Mouse (Mus musculus): Measurements from ENCODE around the gene March6. TPM values are rescaled to one million over a fixed set of nuclear protein-coding genes. Genes with fewer than 3 reads are reported as not detected.

Gene March6
- polyA plus RNA-seq, 1 experiment from 2014 or later = 15.4 TPM

- Histone ChIP-seq H3K27ac (ENCODE audit: low read depth, low read length) (no peak overlapping the region), H3K9ac (ENCODE audit: low read depth, low read length) (no peak overlapping the region), H3K36me3 (ENCODE audit: control insufficient read depth, insufficient read depth) (peaks cover 47% of the 10 kb centered on the region), H3K4me2 (replicated peaks; ENCODE audit: low read depth) (no peak overlapping the region), H3K27me3 (replicated peaks; ENCODE audit: control insufficient read depth, insufficient read depth, low read length) (no peaks in the 10 kb centered on the region), H3K4me1 (replicated peaks; ENCODE audit: control insufficient read depth, insufficient read depth, low read length) (no peaks in the 10 kb centered on the region), H3K9me3 (ENCODE audit: control insufficient read depth) (no peaks in the 10 kb centered on the region), H3K4me3 (ENCODE audit: low read depth, low read length) (no peak overlapping the region)
- ATAC-seq = no peak
- no peak for TF ChIP-seq CTCF (IDR thresholded peaks at IDR 0.05; ENCODE audit: low read depth)
- WGBS = 75% methylated on average over 4 of the region's 4 CpGs
These were observed 61.4 kb downstream of the March6 start for GRCm38 (mm10) chr15:31469497-31469896.

DNA sequence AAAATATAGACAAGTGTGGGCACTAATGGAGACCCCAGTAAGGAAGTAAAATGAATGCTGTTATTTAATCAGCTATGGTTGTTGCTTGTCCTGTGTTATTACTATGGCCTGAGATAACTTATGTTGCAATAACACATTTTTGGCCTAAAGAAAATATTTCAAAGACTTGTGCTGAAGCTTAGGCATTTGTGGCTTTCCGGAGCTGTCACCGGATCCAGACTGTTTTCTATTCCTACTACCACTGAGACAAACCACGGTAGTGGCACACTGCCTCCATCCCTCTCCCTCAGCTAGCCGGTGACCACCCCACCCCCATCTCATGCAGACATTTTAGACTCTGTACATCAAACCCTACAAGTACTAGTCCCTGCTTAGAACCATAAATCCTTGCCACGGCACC, 62.0 kb downstream of the March6 start:
- H3K4me3 ChIP-seq (ENCODE audit: low read depth, low read length) = no peak overlapping the region
- no peaks in the 10 kb centered on the region for H3K4me1 ChIP-seq (replicated peaks; ENCODE audit: control insufficient read depth, insufficient read depth, low read length)
- H3K9me3 ChIP-seq (ENCODE audit: control insufficient read depth) = no peaks in the 10 kb centered on the region
- ATAC-seq = no peak
- 91% methylated on average over 5 of the region's 5 CpGs for WGBS
- H3K4me2 ChIP-seq (replicated peaks; ENCODE audit: low read depth) = no peak overlapping the region
- TF ChIP-seq CTCF (IDR thresholded peaks at IDR 0.05; ENCODE audit: low read depth) = no peak
- peaks cover 51% of the 10 kb centered on the region for H3K36me3 ChIP-seq (ENCODE audit: control insufficient read depth, insufficient read depth)
- H3K27ac ChIP-seq (ENCODE audit: low read depth, low read length) = no peak overlapping the region
- no peaks in the 10 kb centered on the region for H3K27me3 ChIP-seq (replicated peaks; ENCODE audit: control insufficient read depth, insufficient read depth, low read length)
- H3K9ac ChIP-seq (ENCODE audit: low read depth, low read length) = no peak overlapping the region

DNA sequence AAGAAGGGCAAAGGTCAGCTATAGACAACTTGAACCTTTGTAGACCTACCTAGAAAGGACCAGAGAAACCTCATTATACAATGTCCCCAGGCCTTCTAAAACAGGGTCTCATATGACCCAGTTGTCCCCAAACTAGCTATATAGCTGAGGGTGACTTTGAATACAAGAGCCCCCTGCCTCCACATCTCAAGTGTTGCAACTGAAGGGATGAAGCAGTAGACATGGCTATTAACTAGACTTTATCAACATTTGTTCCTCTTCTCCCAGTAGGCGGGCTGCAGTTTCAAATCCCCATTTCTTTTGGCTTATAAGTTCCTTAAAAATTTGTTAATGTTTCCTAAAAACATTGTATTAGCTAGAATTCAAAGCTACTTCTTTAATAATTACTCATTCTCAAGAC, 64.1 kb downstream of the March6 start:
- Histone ChIP-seq H3K27ac (ENCODE audit: low read depth, low read length) (no peak overlapping the region), H3K9ac (ENCODE audit: low read depth, low read length) (no peak overlapping the region), H3K9me3 (ENCODE audit: control insufficient read depth) (no peaks in the 10 kb centered on the region), H3K4me2 (replicated peaks; ENCODE audit: low read depth) (no peak overlapping the region), H3K4me1 (replicated peaks; ENCODE audit: control insufficient read depth, insufficient read depth, low read length) (no peaks in the 10 kb centered on the region), H3K4me3 (ENCODE audit: low read depth, low read length) (no peak overlapping the region), H3K27me3 (replicated peaks; ENCODE audit: control insufficient read depth, insufficient read depth, low read length) (no peaks in the 10 kb centered on the region), H3K36me3 (ENCODE audit: control insufficient read depth, insufficient read depth) (peaks cover 70% of the 10 kb centered on the region)
- no peak for ATAC-seq
- 90% methylated on average over 1 of the region's 1 CpGs for WGBS
- no peak for TF ChIP-seq CTCF (IDR thresholded peaks at IDR 0.05; ENCODE audit: low read depth)

GRCm38 (mm10) chr15:31466295-31466694, 64.6 kb downstream of the March6 start:
- Histone ChIP-seq H3K4me1 (replicated peaks; ENCODE audit: control insufficient read depth, insufficient read depth, low read length) (no peaks in the 10 kb centered on the region), H3K27ac (ENCODE audit: low read depth, low read length) (no peak overlapping the region), H3K9me3 (ENCODE audit: control insufficient read depth) (no peaks in the 10 kb centered on the region), H3K9ac (ENCODE audit: low read depth, low read length) (no peak overlapping the region), H3K36me3 (ENCODE audit: control insufficient read depth, insufficient read depth) (peaks cover 72% of the 10 kb centered on the region), H3K27me3 (replicated peaks; ENCODE audit: control insufficient read depth, insufficient read depth, low read length) (no peaks in the 10 kb centered on the region), H3K4me2 (replicated peaks; ENCODE audit: low read depth) (no peak overlapping the region), H3K4me3 (ENCODE audit: low read depth, low read length) (no peak overlapping the region)
- TF ChIP-seq CTCF (IDR thresholded peaks at IDR 0.05; ENCODE audit: low read depth) = no peak
- no peak for ATAC-seq
- WGBS = 85% methylated on average over 5 of the region's 5 CpGs

DNA sequence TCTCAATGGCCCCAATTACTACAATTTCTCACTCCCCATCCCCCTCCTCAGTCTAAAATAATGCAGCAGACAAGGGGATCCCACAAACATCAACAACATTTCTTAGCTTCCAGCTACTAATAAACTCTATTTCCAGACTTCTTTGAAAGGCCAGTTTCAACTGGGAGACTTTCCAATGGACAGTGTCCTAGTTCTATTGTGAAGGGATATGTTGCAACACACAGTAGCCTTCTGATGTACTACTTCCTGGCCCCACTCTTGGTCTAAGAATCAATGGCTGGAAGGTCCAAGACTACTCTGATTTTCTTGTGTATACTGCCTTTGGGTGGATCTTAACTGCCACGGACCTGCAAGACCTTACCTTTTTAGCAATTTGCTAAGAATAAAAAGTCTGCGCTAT, 65.0 kb downstream of the March6 start:
- Histone ChIP-seq H3K4me1 (replicated peaks; ENCODE audit: control insufficient read depth, insufficient read depth, low read length) (no peaks in the 10 kb centered on the region), H3K9me3 (ENCODE audit: control insufficient read depth) (no peaks in the 10 kb centered on the region), H3K4me2 (replicated peaks; ENCODE audit: low read depth) (no peak overlapping the region), H3K27me3 (replicated peaks; ENCODE audit: control insufficient read depth, insufficient read depth, low read length) (no peaks in the 10 kb centered on the region), H3K27ac (ENCODE audit: low read depth, low read length) (no peak overlapping the region), H3K4me3 (ENCODE audit: low read depth, low read length) (no peak overlapping the region), H3K9ac (ENCODE audit: low read depth, low read length) (no peak overlapping the region), H3K36me3 (ENCODE audit: control insufficient read depth, insufficient read depth) (peaks cover 77% of the 10 kb centered on the region)
- 100% methylated on average over 2 of the region's 2 CpGs for WGBS
- no peak for TF ChIP-seq CTCF (IDR thresholded peaks at IDR 0.05; ENCODE audit: low read depth)
- ATAC-seq = no peak

- ATAC-seq = no peak
- Histone ChIP-seq H3K27ac (ENCODE audit: low read depth, low read length) (no peak overlapping the region), H3K36me3 (ENCODE audit: control insufficient read depth, insufficient read depth) (peaks cover 71% of the 10 kb centered on the region), H3K27me3 (replicated peaks; ENCODE audit: control insufficient read depth, insufficient read depth, low read length) (no peaks in the 10 kb centered on the region), H3K4me3 (ENCODE audit: low read depth, low read length) (no peak overlapping the region), H3K4me2 (replicated peaks; ENCODE audit: low read depth) (no peak overlapping the region), H3K9ac (ENCODE audit: low read depth, low read length) (no peak overlapping the region), H3K9me3 (ENCODE audit: control insufficient read depth) (no peaks in the 10 kb centered on the region), H3K4me1 (replicated peaks; ENCODE audit: control insufficient read depth, insufficient read depth, low read length) (no peaks in the 10 kb centered on the region)
- 77% methylated on average over 2 of the region's 2 CpGs for WGBS
- TF ChIP-seq CTCF (IDR thresholded peaks at IDR 0.05; ENCODE audit: low read depth) = no peak
These were observed 70.3 kb downstream of the March6 start for GRCm38 (mm10) chr15:31460571-31460970.

DNA sequence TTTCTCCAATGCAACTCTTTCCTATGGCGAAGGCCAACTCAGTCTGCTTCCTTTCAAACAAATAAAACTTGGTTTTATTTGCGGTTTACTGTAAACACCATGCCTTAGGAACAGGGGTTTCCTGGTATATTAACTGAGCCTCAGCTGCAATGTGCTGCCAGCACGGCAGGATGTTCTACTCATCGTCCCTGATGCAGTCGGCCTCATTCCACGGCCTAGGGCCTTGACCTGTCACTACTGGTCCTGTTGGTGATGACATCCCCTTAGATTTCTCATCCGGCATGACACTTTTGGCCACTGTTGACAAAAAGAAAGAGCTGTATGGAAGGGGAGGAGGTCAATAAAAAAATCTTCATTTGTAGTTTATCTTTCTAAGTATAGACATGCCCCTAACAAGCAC, 72.8 kb downstream of the March6 start:
- Histone ChIP-seq H3K4me3 (ENCODE audit: low read depth, low read length) (no peak overlapping the region), H3K27ac (ENCODE audit: low read depth, low read length) (no peak overlapping the region), H3K4me1 (replicated peaks; ENCODE audit: control insufficient read depth, insufficient read depth, low read length) (peaks cover 4% of the 10 kb centered on the region; the same call in 1 of the 2 replicates), H3K36me3 (ENCODE audit: control insufficient read depth, insufficient read depth) (peaks cover 50% of the 10 kb centered on the region), H3K4me2 (replicated peaks; ENCODE audit: low read depth) (no peak overlapping the region), H3K9me3 (ENCODE audit: control insufficient read depth) (no peaks in the 10 kb centered on the region), H3K9ac (ENCODE audit: low read depth, low read length) (no peak overlapping the region), H3K27me3 (replicated peaks; ENCODE audit: control insufficient read depth, insufficient read depth, low read length) (no peaks in the 10 kb centered on the region)
- WGBS = 82% methylated on average over 7 of the region's 7 CpGs
- TF ChIP-seq CTCF (IDR thresholded peaks at IDR 0.05; ENCODE audit: low read depth) = no peak
- ATAC-seq = no peak

All from intestine, postnatal 0 days (tissue).